In the genomic region with DNA sequence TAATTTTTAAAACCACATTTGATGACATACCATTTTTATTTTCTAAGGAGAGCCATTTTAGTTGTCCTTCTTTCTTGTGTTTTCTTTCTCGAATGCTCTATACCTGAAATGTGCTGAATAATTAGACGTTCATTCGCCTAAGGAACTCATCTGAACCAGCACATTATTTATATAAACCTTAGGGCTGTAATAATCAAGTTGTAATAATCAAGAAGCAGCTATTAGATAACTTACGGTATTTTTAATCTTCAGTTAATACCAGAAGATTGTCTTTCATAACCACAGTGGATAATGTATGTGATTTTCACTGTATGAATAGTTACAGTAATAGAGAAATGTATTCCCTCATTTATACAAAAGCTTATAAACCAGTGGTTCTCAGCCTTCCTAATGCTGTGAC, we compare ENCODE assay signal across 31 mouse cellular contexts. TPM values are rescaled to one million over a fixed set of nuclear protein-coding genes. Genes with fewer than 3 reads are reported as not detected.
"Had no signal": no experiment of that assay in that cellular context is flagged by ENCODE, and none has a peak within 500 bp of the region (broad histone marks: within the 10 kb centered on the region; RNA-seq: fewer than 3 reads in every experiment).

No protein-coding gene starts in this region.

- DNase-seq: cerebellum, adult 9-10 months; cerebellum, adult 9-11 months; cerebellum, postnatal 10 days; cerebellum, postnatal 14 days; cerebellum, postnatal 25 days; cerebellum, postnatal 36 days; embryo, embryonic 11 days; forebrain, postnatal 0 days; gastrocnemius, adult 2 months; gastrocnemius, postnatal 10 days; gastrocnemius, postnatal 14 days; gastrocnemius, postnatal 25 days; gastrocnemius, postnatal 36 days; heart, adult 11 months; heart, adult 18-20 months; heart, adult 2 months had no signal

- H3K9ac ChIP-seq: embryonic facial prominence, embryonic 12.5 days; embryonic facial prominence, embryonic 13.5 days; embryonic facial prominence, embryonic 15.5 days; forebrain, embryonic 12.5 days; forebrain, embryonic 13.5 days; forebrain, embryonic 15.5 days; forebrain, postnatal 0 days had no signal

- H3K27me3 ChIP-seq: embryonic facial prominence, embryonic 12.5 days; embryonic facial prominence, embryonic 13.5 days; embryonic facial prominence, embryonic 15.5 days; forebrain, embryonic 12.5 days; forebrain, embryonic 13.5 days; forebrain, embryonic 15.5 days had no signal

- H3K4me1 ChIP-seq: embryonic facial prominence, embryonic 10.5 days; embryonic facial prominence, embryonic 12.5 days; embryonic facial prominence, embryonic 13.5 days; embryonic facial prominence, embryonic 15.5 days; forebrain, embryonic 12.5 days; forebrain, embryonic 13.5 days; forebrain, embryonic 15.5 days had no signal

- H3K4me2 ChIP-seq: embryonic facial prominence, embryonic 12.5 days; embryonic facial prominence, embryonic 13.5 days; embryonic facial prominence, embryonic 15.5 days; forebrain, embryonic 12.5 days; forebrain, embryonic 13.5 days; forebrain, embryonic 15.5 days had no signal

- H3K27ac ChIP-seq: embryonic facial prominence, embryonic 10.5 days; embryonic facial prominence, embryonic 12.5 days; embryonic facial prominence, embryonic 13.5 days; embryonic facial prominence, embryonic 15.5 days; forebrain, embryonic 10.5 days; forebrain, embryonic 12.5 days; forebrain, embryonic 13.5 days; forebrain, embryonic 15.5 days; gastrocnemius, adult 2 months; heart, adult 2 months had no signal

- H3K36me3 ChIP-seq: embryonic facial prominence, embryonic 10.5 days; embryonic facial prominence, embryonic 12.5 days; embryonic facial prominence, embryonic 13.5 days; embryonic facial prominence, embryonic 15.5 days; forebrain, embryonic 10.5 days; forebrain, embryonic 12.5 days; forebrain, embryonic 15.5 days had no signal

- H3K9me3 ChIP-seq: embryonic facial prominence, embryonic 10.5 days; embryonic facial prominence, embryonic 12.5 days; embryonic facial prominence, embryonic 13.5 days; embryonic facial prominence, embryonic 15.5 days; forebrain, embryonic 10.5 days; forebrain, embryonic 12.5 days; forebrain, embryonic 13.5 days; forebrain, embryonic 15.5 days had no signal

- ATAC-seq: forebrain, embryonic 13.5 days; forebrain, embryonic 14.5 days; forebrain, embryonic 15.5 days; forebrain, embryonic 16.5 days; forebrain, postnatal 0 days had no signal

- H3K4me3 ChIP-seq: embryonic facial prominence, embryonic 10.5 days; embryonic facial prominence, embryonic 12.5 days; embryonic facial prominence, embryonic 13.5 days; embryonic facial prominence, embryonic 15.5 days; erythroblast, embryonic 14.5 days; forebrain, embryonic 10.5 days; forebrain, embryonic 12.5 days; forebrain, embryonic 13.5 days; forebrain, embryonic 15.5 days; gastrocnemius, adult 2 months; heart, adult 2 months had no signal

RNA-seq across cellular contexts. Expression of gene Dbx2, which starts 9.2 kb away (rescaled TPM):
- total RNA-seq: common myeloid progenitor, adult 5-6 weeks; gastrocnemius, adult 2 months; gastrocnemius, adult 8-10 months; gastrocnemius, postnatal 14 days; gastrocnemius, postnatal 25 days; gastrocnemius, postnatal 36 days; granulocyte monocyte progenitor cell, adult 5-6 weeks; heart, adult 18-20 months; heart, adult 2 months; heart, adult 8-10 months had no signal
- polyA plus RNA-seq: erythroblast, embryonic 14.5 days; forebrain, embryonic 13.5 days; heart, adult 2 months had no signal
